Mouse (Mus musculus) midbrain, embryonic 14.5 days (tissue): Measurements from ENCODE around the gene Btbd17. TPM values are rescaled to one million over a fixed set of nuclear protein-coding genes. Genes with fewer than 3 reads are reported as not detected.
A peak's percentile ranks its signal among the peaks of the same experiment; 100 is the strongest.

Experiments used
- ATAC-seq: fragments of 200-750 bp; cut with Nextera tagmentation; 2 replicates; pipeline ENCODE4 v1.8.0; 2017; ENCODE audit warnings: moderate number of reproducible peaks, moderate library complexity; ENCODE audit not compliant: low FRiP score, low TSS enrichment
- DNase-seq: peaks from one replicate; pipeline ENCODE4 v3.0.0-alpha.2; 2015
- H3K27ac ChIP-seq: fragments of 300-500 bp; sonication (generic); replicated peaks from 2 replicates; pipeline ENCODE4 v1.5.1; 2014; ENCODE audit warnings: mild to moderate bottlenecking, low read depth, low read length, moderate library complexity
- H3K27me3 ChIP-seq: fragments of 300-500 bp; sonication (generic); 2 replicates; pipeline ENCODE4 v1.6.1; 2014; ENCODE audit warnings: low read length, control low read depth, mixed read lengths; ENCODE audit not compliant: control insufficient read depth, insufficient read depth
- H3K36me3 ChIP-seq: fragments of 300-500 bp; sonication (generic); 2 replicates; pipeline ENCODE4 v1.6.1; 2014; ENCODE audit warnings: low read length, control low read depth; ENCODE audit not compliant: control insufficient read depth, insufficient read depth
- H3K4me1 ChIP-seq: fragments of 300-500 bp; sonication (generic); 2 replicates; pipeline ENCODE4 v1.6.1; 2014; ENCODE audit warnings: mild to moderate bottlenecking, antibody characterized with exemption, low read length, control low read depth; ENCODE audit not compliant: control insufficient read depth, insufficient read depth
- H3K4me2 ChIP-seq: fragments of 300-500 bp; sonication (generic); 2 replicates; pipeline ENCODE4 v1.6.1; 2014; ENCODE audit warnings: mild to moderate bottlenecking, low read length, moderate library complexity
- H3K4me3 ChIP-seq: fragments of 300-500 bp; sonication (generic); replicated peaks from 2 replicates; pipeline ENCODE4 v1.5.1; 2014; ENCODE audit warnings: low read depth, low read length
- H3K9ac ChIP-seq: fragments of 300-500 bp; sonication (generic); replicated peaks from 2 replicates; pipeline ENCODE4 v1.6.1; 2014; ENCODE audit warnings: mild to moderate bottlenecking, low read length, moderate library complexity
- H3K9me3 ChIP-seq: fragments of 300-500 bp; sonication (generic); 2 replicates; pipeline ENCODE4 v1.6.1; 2016; ENCODE audit warnings: low read length, control low read depth, mixed read lengths; ENCODE audit not compliant: control insufficient read depth
- WGBS: fragments of 180-500 bp; shearing (Covaris S2); extraction: QIAGEN DNeasy Blood & Tissue Kit; methylation state at CpG from one replicate; pipeline ENCODE4 v1.1.7; 2014; 5-methylcytosine and 5-hydroxymethylcytosine counted together
- polyA plus RNA-seq: library from polyadenylated mRNA; unstranded; fragments of >200 nt; fragmentation: Nextera tagmentation; extraction: Ambion mirVana; gene quantifications from 2 replicates; pipeline ENCODE4 v1.2.1, GENCODE M21; 2014

Gene Btbd17
- polyA plus RNA-seq, 1 experiment from 2014 or later: 21.6 TPM

- Histone ChIP-seq H3K27me3 (no peaks in the 10 kb centered on the region), H3K4me1 (peaks cover 8% of the 10 kb centered on the region; the same call in 1 of the 2 replicates), H3K4me2 (no peak overlapping the region), H3K27ac (no peak overlapping the region; the same call in 1 of the 2 replicates), H3K9me3 (no peaks in the 10 kb centered on the region), H3K36me3 (no peaks in the 10 kb centered on the region), H3K9ac (no peak overlapping the region), H3K4me3 (no peak overlapping the region)
- 58% methylated on average over 12 of the region's 12 CpGs for WGBS
- DNase-seq (peak; percentile 65), ATAC-seq (no peak)
These were observed 27.0 kb upstream of the Btbd17 start for GRCm38 (mm10) chr11:114822727-114823126.

GRCm38 (mm10) chr11:114821325-114821724, 25.6 kb upstream of the Btbd17 start:
- no peak overlapping the region for H3K4me3 ChIP-seq
- no peak overlapping the region for H3K27ac ChIP-seq
- no peak for DNase-seq
- no peak overlapping the region for H3K9ac ChIP-seq
- no peak overlapping the region for H3K4me2 ChIP-seq
- ATAC-seq: no peak
- 77% methylated on average over 1 of the region's 1 CpGs for WGBS
- no peaks in the 10 kb centered on the region for H3K9me3 ChIP-seq
- H3K4me1 ChIP-seq: peaks cover 8% of the 10 kb centered on the region; the same call in 1 of the 2 replicates
- H3K36me3 ChIP-seq: no peaks in the 10 kb centered on the region
- no peaks in the 10 kb centered on the region for H3K27me3 ChIP-seq

- no peak overlapping the region for H3K9ac ChIP-seq
- ATAC-seq (no peak), DNase-seq (no peak)
- no peak overlapping the region for H3K4me2 ChIP-seq
- no peaks in the 10 kb centered on the region for H3K27me3 ChIP-seq
- H3K4me3 ChIP-seq: no peak overlapping the region
- 48% methylated on average over 3 of the region's 3 CpGs for WGBS
- peaks cover 8% of the 10 kb centered on the region; the same call in 1 of the 2 replicates for H3K4me1 ChIP-seq
- H3K9me3 ChIP-seq: no peaks in the 10 kb centered on the region
- H3K27ac ChIP-seq: no peak overlapping the region
- no peaks in the 10 kb centered on the region for H3K36me3 ChIP-seq
These were observed 24.7 kb upstream of the Btbd17 start for GRCm38 (mm10) chr11:114820444-114820843.

DNA sequence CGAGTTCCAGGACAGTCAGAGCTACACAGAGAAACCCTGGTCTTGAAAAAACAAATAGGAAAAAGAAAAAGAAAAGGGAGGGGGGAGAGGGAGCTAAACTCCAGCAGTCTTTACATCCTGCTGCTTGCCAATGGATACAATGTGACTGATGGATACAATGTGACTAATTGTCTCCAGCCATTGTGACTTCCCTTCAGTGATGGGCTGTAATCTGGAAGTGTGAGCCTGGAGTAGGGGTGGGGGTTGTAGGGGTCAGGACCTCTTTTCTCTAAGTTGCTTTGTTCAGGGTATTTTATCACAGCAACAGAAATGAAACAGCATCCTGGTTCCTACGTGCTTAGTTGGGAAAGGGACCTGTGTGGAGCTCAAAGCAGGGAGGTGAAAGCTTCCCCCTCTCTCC, 23.4 kb upstream of the Btbd17 start:
- Histone ChIP-seq H3K9ac (no peak overlapping the region), H3K36me3 (no peaks in the 10 kb centered on the region), H3K27ac (no peak overlapping the region), H3K4me2 (no peak overlapping the region), H3K4me1 (peaks cover 8% of the 10 kb centered on the region; the same call in 1 of the 2 replicates), H3K9me3 (no peaks in the 10 kb centered on the region), H3K4me3 (no peak overlapping the region), H3K27me3 (no peaks in the 10 kb centered on the region)
- no peak for DNase-seq
- 25% methylated on average over 2 of the region's 2 CpGs for WGBS
- ATAC-seq: no peak

DNA sequence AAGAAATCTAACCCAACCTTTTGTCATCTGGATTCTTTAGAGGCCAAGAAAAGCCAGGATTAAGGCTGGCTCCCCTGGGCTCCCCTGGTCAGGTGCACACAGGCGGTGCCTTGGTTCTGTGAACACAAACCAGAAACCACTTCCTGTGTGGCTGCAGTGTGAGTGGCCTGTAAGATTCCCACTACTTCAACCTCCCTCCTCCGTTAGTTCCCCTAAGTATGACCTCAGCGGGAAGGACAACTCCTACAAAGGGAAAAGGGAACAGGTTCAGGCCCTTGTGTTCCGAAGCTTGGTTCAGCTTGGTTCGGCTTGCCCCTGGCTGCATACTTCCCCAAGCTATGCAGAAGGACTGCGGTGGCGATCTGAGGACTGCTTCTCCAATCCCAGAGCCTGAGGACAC, 22.4 kb upstream of the Btbd17 start:
- no peak for ATAC-seq
- no peaks in the 10 kb centered on the region for H3K9me3 ChIP-seq
- no peak overlapping the region for H3K4me3 ChIP-seq
- no peak overlapping the region for H3K4me2 ChIP-seq
- 97% methylated on average over 7 of the region's 7 CpGs for WGBS
- H3K9ac ChIP-seq: no peak overlapping the region
- no peak for DNase-seq
- peaks cover 4% of the 10 kb centered on the region; the same call in 1 of the 2 replicates for H3K4me1 ChIP-seq
- no peaks in the 10 kb centered on the region for H3K36me3 ChIP-seq
- H3K27me3 ChIP-seq: no peaks in the 10 kb centered on the region
- H3K27ac ChIP-seq: no peak overlapping the region

DNA sequence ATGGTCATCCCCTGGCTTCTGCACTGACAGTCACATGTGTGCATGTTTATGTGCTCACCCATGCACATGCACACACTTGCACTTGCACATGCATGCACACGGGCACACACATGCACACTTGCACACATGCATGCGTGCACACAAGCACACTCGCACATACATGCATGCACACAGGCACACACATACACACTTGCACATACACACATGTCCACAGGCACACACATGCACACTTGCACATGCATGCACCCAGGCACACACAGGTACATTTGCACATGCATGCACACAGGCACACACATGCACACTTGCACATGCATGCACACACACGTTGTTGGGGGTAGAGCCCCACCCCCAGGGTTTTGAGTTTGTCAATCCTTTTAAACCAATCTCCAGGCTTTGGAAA, 21.2 kb upstream of the Btbd17 start:
- Histone ChIP-seq H3K9ac (no peak overlapping the region), H3K36me3 (no peaks in the 10 kb centered on the region), H3K4me3 (no peak overlapping the region), H3K9me3 (no peaks in the 10 kb centered on the region), H3K4me2 (no peak overlapping the region), H3K4me1 (no peaks in the 10 kb centered on the region), H3K27me3 (no peaks in the 10 kb centered on the region), H3K27ac (no peak overlapping the region)
- ATAC-seq (no peak), DNase-seq (no peak)
- 89% methylated on average over 4 of the region's 4 CpGs for WGBS

- no peak overlapping the region for H3K4me3 ChIP-seq
- H3K4me1 ChIP-seq: no peaks in the 10 kb centered on the region
- 81% methylated on average over 11 of the region's 11 CpGs for WGBS
- H3K27ac ChIP-seq: no peak overlapping the region
- no peaks in the 10 kb centered on the region for H3K27me3 ChIP-seq
- ATAC-seq (no peak), DNase-seq (no peak)
- H3K9me3 ChIP-seq: no peaks in the 10 kb centered on the region
- H3K4me2 ChIP-seq: no peak overlapping the region
- H3K36me3 ChIP-seq: no peaks in the 10 kb centered on the region
- no peak overlapping the region for H3K9ac ChIP-seq
These were observed 19.3 kb upstream of the Btbd17 start for GRCm38 (mm10) chr11:114814873-114815592.

GRCm38 (mm10) chr11:114812731-114813240, 17.0 kb upstream of the Btbd17 start:
- H3K9me3 ChIP-seq: no peaks in the 10 kb centered on the region
- no peaks in the 10 kb centered on the region for H3K4me1 ChIP-seq
- DNase-seq: peak; percentile 90
- no peak; the same call in 1 of the 2 replicates for ATAC-seq
- H3K9ac ChIP-seq: no peak overlapping the region
- H3K27ac ChIP-seq: no peak overlapping the region
- 17% methylated on average over 6 of the region's 6 CpGs for WGBS
- H3K36me3 ChIP-seq: no peaks in the 10 kb centered on the region
- H3K4me3 ChIP-seq: no peak overlapping the region
- H3K4me2 ChIP-seq: no peak overlapping the region
- H3K27me3 ChIP-seq: no peaks in the 10 kb centered on the region

GRCm38 (mm10) chr11:114810344-114810743, 14.6 kb upstream of the Btbd17 start:
- Histone ChIP-seq H3K27ac (no peak overlapping the region), H3K4me2 (no peak overlapping the region), H3K9ac (no peak overlapping the region), H3K4me3 (no peak overlapping the region), H3K9me3 (no peaks in the 10 kb centered on the region), H3K4me1 (peaks cover 6% of the 10 kb centered on the region; the same call in 1 of the 2 replicates), H3K27me3 (no peaks in the 10 kb centered on the region), H3K36me3 (no peaks in the 10 kb centered on the region)
- 21% methylated on average over 4 of the region's 4 CpGs for WGBS
- ATAC-seq (no peak), DNase-seq (no peak)
